Mouse (Mus musculus): ENCODE measurements around the gene Gatad2a. TPM values are rescaled to one million over a fixed set of nuclear protein-coding genes. Genes with fewer than 3 reads are reported as not detected.
A peak's percentile ranks its signal among the peaks of the same experiment; 100 is the strongest.
"Not testable (repeated sequence)": the region's sequence is repeated elsewhere in the genome, so short reads cannot be mapped to it uniquely, and the experiment has no call there.

Gene Gatad2a
- polyA plus RNA-seq, 1 experiment from 2014 or later = 18.9 TPM

DNA sequence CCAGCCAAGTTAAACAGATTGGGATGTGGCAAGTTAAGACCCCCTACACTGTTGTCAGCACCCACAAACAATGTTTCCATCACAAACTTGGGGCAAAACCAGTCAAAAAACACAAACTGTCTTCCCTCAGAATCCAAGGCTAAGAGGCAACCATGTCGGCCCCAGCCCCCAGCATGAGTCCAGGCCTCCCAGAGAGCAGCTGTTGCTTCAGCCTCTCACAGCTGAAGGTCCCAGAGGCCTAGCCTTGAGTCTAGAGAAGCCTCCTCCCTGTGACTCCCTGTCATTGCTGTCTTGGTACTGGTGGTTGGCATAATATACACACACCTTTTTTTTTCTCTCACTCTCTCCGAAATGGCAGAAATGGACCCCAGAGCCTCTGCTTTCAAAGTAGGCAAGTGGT is 39.5 kb downstream of the Gatad2a start:
- WGBS (ENCODE audit: insufficient replicate concordance) = 61% methylated on average over 2 of the region's 2 CpGs
- H3K4me1 ChIP-seq (ENCODE audit: control insufficient read depth, low read depth, low read length) = peaks cover 12% of the 10 kb centered on the region

DNA sequence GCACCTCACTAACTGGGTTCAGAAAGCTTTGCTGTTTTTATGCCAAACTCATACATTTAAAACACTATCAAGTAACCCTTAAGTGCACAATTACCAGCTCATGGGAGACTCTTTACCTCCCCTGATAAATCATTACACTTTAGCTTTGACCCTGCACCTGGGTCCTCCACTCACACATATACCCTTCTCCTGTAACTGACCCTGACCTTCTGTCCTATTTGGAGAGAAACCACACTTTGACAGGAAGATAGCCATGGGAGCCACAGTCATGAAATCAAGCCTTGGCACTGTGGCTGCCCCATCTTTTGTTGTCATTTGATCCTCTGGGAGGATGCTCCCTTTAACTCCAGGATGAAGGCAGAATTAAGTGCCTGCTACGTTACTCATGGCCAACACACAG is 41.5 kb downstream of the Gatad2a start:
- Histone ChIP-seq H3K4me1 (ENCODE audit: control insufficient read depth, low read depth, low read length) (peaks cover 12% of the 10 kb centered on the region), H3K27ac (ENCODE audit: low read length) (no peak overlapping the region), H3K9me3 (replicated peaks; ENCODE audit: control insufficient read depth, low read length) (no peaks in the 10 kb centered on the region), H3K4me3 (ENCODE audit: low read depth, low read length) (no peak overlapping the region), H3K36me3 (ENCODE audit: control insufficient read depth, insufficient read depth) (no peaks in the 10 kb centered on the region), H3K9ac (ENCODE audit: low read depth, low read length) (no peak overlapping the region), H3K27me3 (ENCODE audit: control insufficient read depth, insufficient read depth, low read depth, low read length) (no peaks in the 10 kb centered on the region), H3K4me2 (ENCODE audit: low read depth, low read length) (no peak overlapping the region)
- no peak for ATAC-seq (ENCODE audit: low read depth)
- WGBS (ENCODE audit: insufficient replicate concordance) = 76% methylated on average over 1 of the region's 1 CpGs

More for the DNA sequence above, 39.5 kb downstream of the Gatad2a start:
- Histone ChIP-seq H3K4me2 (ENCODE audit: low read depth, low read length) (no peak overlapping the region), H3K27ac (ENCODE audit: low read length) (no peak overlapping the region), H3K36me3 (ENCODE audit: control insufficient read depth, insufficient read depth) (no peaks in the 10 kb centered on the region), H3K9ac (ENCODE audit: low read depth, low read length) (no peak overlapping the region), H3K4me3 (ENCODE audit: low read depth, low read length) (no peak overlapping the region), H3K9me3 (replicated peaks; ENCODE audit: control insufficient read depth, low read length) (no peaks in the 10 kb centered on the region), H3K27me3 (ENCODE audit: control insufficient read depth, insufficient read depth, low read depth, low read length) (no peaks in the 10 kb centered on the region)
- no peak for ATAC-seq (ENCODE audit: low read depth)

DNA sequence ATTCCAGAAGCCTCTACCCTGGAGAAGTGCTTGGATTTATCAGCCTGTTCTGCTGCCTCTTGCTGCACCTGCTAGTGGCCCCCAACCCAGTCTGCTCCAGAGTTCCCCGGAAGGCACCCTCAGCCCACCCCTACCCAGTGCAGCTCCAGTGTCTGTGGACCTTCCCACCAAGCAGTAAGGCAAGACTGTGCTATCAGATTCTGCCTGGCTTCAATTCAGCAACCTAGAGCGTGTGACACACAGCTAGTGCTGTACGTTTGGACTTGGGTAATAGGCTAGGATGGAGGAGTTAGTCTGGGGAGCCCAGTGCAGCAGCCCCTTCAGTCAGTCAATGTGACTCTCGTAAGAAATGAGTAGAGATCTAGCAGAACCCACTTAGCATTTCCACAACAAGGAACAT is 42.0 kb downstream of the Gatad2a start:
- H3K36me3 ChIP-seq (ENCODE audit: control insufficient read depth, insufficient read depth) = no peaks in the 10 kb centered on the region
- H3K9ac ChIP-seq (ENCODE audit: low read depth, low read length) = no peak overlapping the region
- H3K27ac ChIP-seq (ENCODE audit: low read length) = no peak overlapping the region
- WGBS (ENCODE audit: insufficient replicate concordance) = 74% methylated on average over 4 of the region's 4 CpGs
- peak; percentile 23; the same call in 1 of the 2 replicates for ATAC-seq (ENCODE audit: low read depth)
- H3K4me3 ChIP-seq (ENCODE audit: low read depth, low read length) = no peak overlapping the region
- H3K4me1 ChIP-seq (ENCODE audit: control insufficient read depth, low read depth, low read length) = peaks cover 12% of the 10 kb centered on the region
- no peaks in the 10 kb centered on the region for H3K27me3 ChIP-seq (ENCODE audit: control insufficient read depth, insufficient read depth, low read depth, low read length)
- no peak overlapping the region for H3K4me2 ChIP-seq (ENCODE audit: low read depth, low read length)
- no peaks in the 10 kb centered on the region for H3K9me3 ChIP-seq (replicated peaks; ENCODE audit: control insufficient read depth, low read length)

DNA sequence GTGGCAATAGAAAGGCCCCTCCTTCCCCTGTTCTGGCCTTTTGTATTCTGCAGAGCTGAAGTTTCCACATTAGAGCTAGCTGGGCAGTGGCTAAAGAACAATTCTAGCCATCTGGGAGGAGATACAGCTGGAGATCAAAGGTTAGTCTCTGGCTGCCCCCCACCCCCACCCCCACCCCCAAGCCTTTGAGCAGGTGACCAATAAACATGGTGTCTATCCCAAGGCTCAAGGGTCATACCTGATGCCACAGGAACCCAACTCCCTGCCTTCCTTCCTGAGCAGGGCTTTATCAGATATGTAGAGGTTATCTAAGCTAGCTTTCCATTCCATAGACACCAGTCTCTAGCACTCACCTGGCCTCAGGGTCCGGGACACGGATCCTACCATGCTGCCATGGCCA is 45.9 kb downstream of the Gatad2a start:
- no peak overlapping the region for H3K4me3 ChIP-seq (ENCODE audit: low read depth, low read length)
- peak overlapping the region; percentile 34; the same call in 1 of the 2 replicates for H3K27ac ChIP-seq (ENCODE audit: low read length)
- no peaks in the 10 kb centered on the region for H3K36me3 ChIP-seq (ENCODE audit: control insufficient read depth, insufficient read depth)
- WGBS (ENCODE audit: insufficient replicate concordance) = 73% methylated on average over 2 of the region's 2 CpGs
- H3K9ac ChIP-seq (ENCODE audit: low read depth, low read length) = no peak overlapping the region
- no peaks in the 10 kb centered on the region for H3K9me3 ChIP-seq (replicated peaks; ENCODE audit: control insufficient read depth, low read length)
- no peaks in the 10 kb centered on the region; the same call in 1 of the 2 replicates for H3K4me1 ChIP-seq (ENCODE audit: control insufficient read depth, low read depth, low read length)
- ATAC-seq (ENCODE audit: low read depth) = peak; percentile 64
- no peaks in the 10 kb centered on the region for H3K27me3 ChIP-seq (ENCODE audit: control insufficient read depth, insufficient read depth, low read depth, low read length)
- no peak overlapping the region for H3K4me2 ChIP-seq (ENCODE audit: low read depth, low read length)

DNA sequence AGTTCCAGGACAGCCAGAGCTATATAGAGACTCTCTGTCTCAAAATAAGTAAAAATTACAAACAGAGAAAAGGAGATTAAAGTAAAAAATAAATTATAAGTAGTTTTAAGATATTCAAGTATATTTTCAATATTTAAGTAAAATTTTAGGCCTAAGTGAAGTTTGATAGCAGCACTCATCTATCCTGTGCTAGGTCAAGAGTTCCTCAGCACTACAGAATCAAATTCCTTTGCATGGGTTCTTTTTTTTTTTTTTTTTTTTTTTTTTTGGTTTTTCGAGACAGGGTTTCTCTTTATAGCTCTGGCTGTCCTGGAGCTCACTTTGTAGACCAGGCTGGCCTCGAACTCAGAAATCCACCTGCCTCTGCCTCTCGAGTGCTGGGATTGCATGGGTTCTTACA is 53.7 kb downstream of the Gatad2a start:
- H3K4me1 ChIP-seq (ENCODE audit: control insufficient read depth, low read depth, low read length) = peaks cover 30% of the 10 kb centered on the region
- not testable (repeated sequence) for H3K27ac ChIP-seq (ENCODE audit: low read length); H3K9ac ChIP-seq (ENCODE audit: low read depth, low read length); H3K36me3 ChIP-seq (ENCODE audit: control insufficient read depth, insufficient read depth); ATAC-seq (ENCODE audit: low read depth); H3K4me2 ChIP-seq (ENCODE audit: low read depth, low read length); H3K27me3 ChIP-seq (ENCODE audit: control insufficient read depth, insufficient read depth, low read depth, low read length); H3K9me3 ChIP-seq (replicated peaks; ENCODE audit: control insufficient read depth, low read length); H3K4me3 ChIP-seq (ENCODE audit: low read depth, low read length)
- 76% methylated on average over 2 of the region's 3 CpGs for WGBS (ENCODE audit: insufficient replicate concordance)

DNA sequence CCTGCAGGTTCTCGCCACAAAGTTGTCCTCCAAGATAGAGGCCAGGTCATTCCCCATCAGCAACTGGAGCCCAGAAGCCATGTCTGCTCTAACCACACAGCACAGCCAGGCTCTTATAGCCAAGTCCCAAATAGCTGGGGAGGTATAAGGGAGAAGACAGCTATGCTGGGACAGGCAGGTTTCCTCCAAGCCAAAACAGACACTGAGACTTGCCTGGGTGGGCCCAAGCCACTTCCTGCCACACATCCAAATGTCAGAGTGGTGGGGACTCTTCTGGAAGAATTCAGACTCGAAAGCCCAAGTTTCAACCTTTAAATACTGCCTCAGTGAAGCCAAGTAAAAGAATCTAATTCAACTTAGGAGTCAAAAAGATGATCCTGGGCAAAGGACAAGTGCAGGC is 55.8 kb downstream of the Gatad2a start:
- no peak overlapping the region; the same call in 1 of the 2 replicates for H3K27ac ChIP-seq (ENCODE audit: low read length)
- peaks cover 36% of the 10 kb centered on the region for H3K4me1 ChIP-seq (ENCODE audit: control insufficient read depth, low read depth, low read length)
- 45% methylated on average over 2 of the region's 2 CpGs for WGBS (ENCODE audit: insufficient replicate concordance)
- H3K9ac ChIP-seq (ENCODE audit: low read depth, low read length) = no peak overlapping the region
- H3K27me3 ChIP-seq (ENCODE audit: control insufficient read depth, insufficient read depth, low read depth, low read length) = no peaks in the 10 kb centered on the region
- no peaks in the 10 kb centered on the region for H3K36me3 ChIP-seq (ENCODE audit: control insufficient read depth, insufficient read depth)
- ATAC-seq (ENCODE audit: low read depth) = no peak
- no peaks in the 10 kb centered on the region for H3K9me3 ChIP-seq (replicated peaks; ENCODE audit: control insufficient read depth, low read length)
- H3K4me2 ChIP-seq (ENCODE audit: low read depth, low read length) = no peak overlapping the region
- no peak overlapping the region for H3K4me3 ChIP-seq (ENCODE audit: low read depth, low read length)

DNA sequence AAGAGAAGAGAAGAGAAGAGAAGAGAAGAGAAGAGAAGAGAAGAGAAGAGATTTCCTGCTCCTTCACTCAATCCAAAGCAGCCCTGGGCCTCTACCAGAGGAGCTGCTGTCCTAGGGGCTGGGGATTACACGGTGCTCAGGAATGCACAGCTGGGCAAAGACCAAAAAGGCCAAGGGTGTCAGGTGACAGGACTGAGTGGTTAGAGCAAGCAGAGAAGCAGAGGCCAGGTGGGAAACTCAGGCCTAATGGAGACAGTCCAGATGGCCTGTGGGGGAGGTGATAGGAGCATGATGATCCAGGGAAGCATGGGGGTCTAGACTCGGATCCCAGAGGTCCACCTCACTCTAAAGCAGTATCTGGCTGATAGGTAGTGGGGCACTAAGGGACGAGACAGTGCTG is 56.6 kb downstream of the Gatad2a start:
- WGBS (ENCODE audit: insufficient replicate concordance) = 41% methylated on average over 3 of the region's 3 CpGs
- no peak overlapping the region for H3K4me3 ChIP-seq (ENCODE audit: low read depth, low read length)
- no peaks in the 10 kb centered on the region for H3K27me3 ChIP-seq (ENCODE audit: control insufficient read depth, insufficient read depth, low read depth, low read length)
- no peaks in the 10 kb centered on the region for H3K9me3 ChIP-seq (replicated peaks; ENCODE audit: control insufficient read depth, low read length)
- ATAC-seq (ENCODE audit: low read depth) = peak; percentile 82
- peak overlapping the region; percentile 58; the same call in 1 of the 2 replicates for H3K27ac ChIP-seq (ENCODE audit: low read length)
- H3K9ac ChIP-seq (ENCODE audit: low read depth, low read length) = no peak overlapping the region
- no peak overlapping the region for H3K4me2 ChIP-seq (ENCODE audit: low read depth, low read length)
- H3K36me3 ChIP-seq (ENCODE audit: control insufficient read depth, insufficient read depth) = peaks cover 1% of the 10 kb centered on the region; the same call in 1 of the 2 replicates
- H3K4me1 ChIP-seq (ENCODE audit: control insufficient read depth, low read depth, low read length) = peaks cover 36% of the 10 kb centered on the region

DNA sequence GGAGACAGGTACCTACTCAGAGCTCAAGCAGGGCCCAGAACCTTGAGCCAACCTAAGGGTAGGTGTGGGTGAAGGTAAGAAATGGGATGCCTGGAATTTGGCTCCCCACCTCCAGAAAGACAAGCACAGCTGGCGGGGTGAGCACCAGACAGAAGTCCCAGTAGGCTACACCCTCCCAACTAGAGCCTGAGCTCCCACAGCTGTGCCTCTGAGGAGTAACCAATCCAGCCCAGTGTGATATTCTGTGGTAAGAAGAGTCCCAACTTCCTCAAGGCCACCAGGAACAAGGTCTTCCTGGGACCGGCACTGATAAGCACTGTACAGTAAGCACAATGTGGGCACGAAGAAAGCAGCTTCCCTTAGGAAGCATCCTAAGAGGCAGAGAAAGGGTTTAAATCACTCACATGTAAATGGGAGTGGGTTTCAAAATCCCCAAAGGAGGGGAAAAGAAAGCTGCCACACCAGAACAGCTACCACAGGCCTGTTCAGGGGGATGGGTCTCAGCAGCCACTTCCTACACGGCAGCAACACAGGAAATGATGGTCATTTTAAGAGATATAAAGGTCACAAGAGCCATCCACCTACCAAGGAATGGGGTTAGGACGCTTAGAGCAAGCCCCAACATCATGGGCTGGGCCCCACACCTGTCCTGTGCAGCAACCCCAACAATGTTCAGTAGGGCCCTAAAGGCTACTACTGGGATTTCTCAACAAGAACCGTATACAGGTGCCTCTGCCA is 57.8 kb downstream of the Gatad2a start:
- H3K9ac ChIP-seq (ENCODE audit: low read depth, low read length) = no peak overlapping the region
- no peaks in the 10 kb centered on the region for H3K27me3 ChIP-seq (ENCODE audit: control insufficient read depth, insufficient read depth, low read depth, low read length)
- no peak overlapping the region for H3K4me2 ChIP-seq (ENCODE audit: low read depth, low read length)
- H3K9me3 ChIP-seq (replicated peaks; ENCODE audit: control insufficient read depth, low read length) = no peaks in the 10 kb centered on the region
- H3K4me1 ChIP-seq (ENCODE audit: control insufficient read depth, low read depth, low read length) = peaks cover 32% of the 10 kb centered on the region
- H3K36me3 ChIP-seq (ENCODE audit: control insufficient read depth, insufficient read depth) = peaks cover 3% of the 10 kb centered on the region; the same call in 1 of the 2 replicates
- WGBS (ENCODE audit: insufficient replicate concordance) = 41% methylated on average over 6 of the region's 6 CpGs
- H3K4me3 ChIP-seq (ENCODE audit: low read depth, low read length) = no peak overlapping the region
- 0 out of 2 replicates have a peak overlapping the region, but pooled peaks have one; percentile 4 for H3K27ac ChIP-seq (ENCODE audit: low read length)
- ATAC-seq (ENCODE audit: low read depth) = no peak

DNA sequence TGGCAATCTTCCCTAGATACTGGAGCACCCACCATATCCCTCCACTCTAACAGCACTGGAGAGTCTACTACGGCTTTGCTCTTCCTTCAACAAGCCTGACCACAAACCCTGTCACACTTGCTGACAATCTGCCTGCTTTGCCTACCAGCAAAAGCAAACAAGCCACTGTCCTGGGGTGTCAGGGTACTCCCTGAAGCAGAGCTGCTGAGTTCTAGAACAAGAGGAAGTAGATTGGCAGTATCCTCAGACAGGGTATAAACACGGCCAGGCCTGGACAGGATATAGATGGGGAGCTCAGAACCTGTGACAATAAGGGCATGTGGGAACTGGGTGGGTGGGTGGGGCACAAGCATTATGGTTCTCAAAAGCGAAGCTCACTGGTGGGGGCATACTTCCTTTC is 58.7 kb downstream of the Gatad2a start:
- Histone ChIP-seq H3K4me2 (ENCODE audit: low read depth, low read length) (no peak overlapping the region), H3K4me1 (ENCODE audit: control insufficient read depth, low read depth, low read length) (peaks cover 30% of the 10 kb centered on the region), H3K36me3 (ENCODE audit: control insufficient read depth, insufficient read depth) (peaks cover 3% of the 10 kb centered on the region; the same call in 1 of the 2 replicates), H3K4me3 (ENCODE audit: low read depth, low read length) (no peak overlapping the region), H3K27ac (ENCODE audit: low read length) (no peak overlapping the region), H3K9ac (ENCODE audit: low read depth, low read length) (no peak overlapping the region), H3K27me3 (ENCODE audit: control insufficient read depth, insufficient read depth, low read depth, low read length) (no peaks in the 10 kb centered on the region), H3K9me3 (replicated peaks; ENCODE audit: control insufficient read depth, low read length) (no peaks in the 10 kb centered on the region)
- ATAC-seq (ENCODE audit: low read depth) = no peak
- WGBS (ENCODE audit: insufficient replicate concordance) = 57% methylated on average over 3 of the region's 3 CpGs

All from liver, embryonic 16.5 days (tissue).